Mouse (Mus musculus): ENCODE data around the gene Suv39h2.

Suv39h2 gene

DNA sequence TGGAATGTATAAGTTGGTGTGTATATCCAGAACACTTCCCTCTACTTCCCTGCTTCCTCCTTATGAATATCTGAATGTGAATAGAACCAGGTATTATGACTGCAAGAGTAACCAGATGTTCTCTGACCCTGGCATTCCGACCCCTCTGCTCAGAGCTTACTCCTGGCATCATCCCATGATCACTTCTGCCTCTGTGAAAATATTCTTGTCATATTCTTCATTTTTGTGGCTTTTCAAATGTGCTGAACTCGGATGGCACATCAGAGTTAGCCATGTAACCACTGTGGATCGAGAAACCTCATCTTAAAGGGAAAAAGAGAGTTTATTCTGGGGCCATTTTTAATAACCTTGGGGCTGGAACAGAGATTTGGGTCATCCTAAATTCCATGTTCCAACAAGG is 52.3 kb downstream of the Suv39h2 start, which contains the start of gene Meig1:
Gene Meig1, minus strand, starts transcription at position 101 of the 400 bp plus-strand sequence.
- DNase-seq (ENCODE audit: low spot score), result no peak

- no peak for DNase-seq (ENCODE audit: low spot score)
These were observed 54.7 kb downstream of the Suv39h2 start for GRCm38 (mm10) chr2:3420157-3420556.

DNA sequence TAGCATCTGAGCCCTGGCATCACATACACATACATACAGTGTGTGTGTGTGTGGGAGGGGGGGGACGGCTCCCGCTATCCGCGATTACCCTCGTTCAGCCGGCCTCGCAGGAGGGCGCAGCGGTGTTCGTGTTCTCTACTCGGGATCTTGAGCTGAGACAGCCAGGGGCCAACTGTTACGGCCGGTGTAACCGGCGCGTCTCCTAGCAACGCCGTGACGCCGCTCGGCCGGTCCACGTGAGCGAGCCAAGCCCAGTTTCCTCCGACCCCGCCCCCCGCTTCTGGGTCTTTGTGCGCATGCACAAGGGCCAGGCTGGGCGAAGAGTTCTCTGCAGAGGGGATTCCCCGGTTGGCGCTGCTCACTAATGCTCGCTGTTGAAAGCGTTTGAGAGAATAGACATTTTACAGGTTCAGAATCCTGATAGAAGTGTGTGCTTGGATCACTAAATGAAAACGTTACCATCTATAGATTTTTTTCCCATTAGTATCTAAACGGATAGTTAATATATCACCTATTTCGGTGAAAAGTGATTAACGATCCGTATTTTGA is 55.9 kb downstream of the Suv39h2 start:
- peak; percentile 96 for DNase-seq (ENCODE audit: low spot score)

GRCm38 (mm10) chr2:3415676-3416075 is 59.2 kb downstream of the Suv39h2 start:
- no peak for DNase-seq (ENCODE audit: low spot score)

GRCm38 (mm10) chr2:3414241-3414640 is 60.6 kb downstream of the Suv39h2 start:
- DNase-seq (ENCODE audit: low spot score), result peak; percentile 34

DNA sequence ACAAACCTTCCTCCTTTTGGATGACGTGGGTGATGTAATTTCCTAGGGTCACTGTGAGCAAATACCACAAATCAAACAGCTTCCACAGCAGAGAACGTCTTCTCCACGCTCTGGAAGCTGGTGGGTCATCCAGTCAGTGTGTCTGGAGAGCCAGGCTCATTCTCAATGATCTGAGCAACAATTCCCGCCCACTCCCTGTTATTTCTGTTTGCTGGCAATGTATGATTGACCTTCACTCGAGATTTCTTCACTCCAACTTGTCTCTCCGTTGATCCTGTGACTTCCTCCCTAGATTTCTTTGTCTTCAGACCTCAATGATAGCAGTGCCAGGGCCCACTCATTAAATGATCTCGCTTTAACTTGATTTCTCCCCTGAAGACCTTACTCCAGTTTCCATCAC is 67.1 kb downstream of the Suv39h2 start:
- no peak for DNase-seq (ENCODE audit: low spot score)

- DNase-seq (ENCODE audit: low spot score), result no peak
These were observed 68.8 kb downstream of the Suv39h2 start for GRCm38 (mm10) chr2:3405981-3406380.

Measured in urinary bladder, postnatal 25 days (tissue).